Mouse (Mus musculus) frontal cortex, adult (tissue): ENCODE measurements around the gene Csnk1d.

Experiments used
- ATAC-seq: cut with Nextera tagmentation; 2 replicates; pipeline ENCODE4 v1.9.2; 2017; ENCODE audit warnings: mild to moderate bottlenecking, moderate library complexity, mixed read lengths; ENCODE audit not compliant: low TSS enrichment

Gene Csnk1d

GRCm38 (mm10) chr11:120987608-120988007 lies 3.5 kb downstream of the Csnk1d start:
- no peak for ATAC-seq

DNA sequence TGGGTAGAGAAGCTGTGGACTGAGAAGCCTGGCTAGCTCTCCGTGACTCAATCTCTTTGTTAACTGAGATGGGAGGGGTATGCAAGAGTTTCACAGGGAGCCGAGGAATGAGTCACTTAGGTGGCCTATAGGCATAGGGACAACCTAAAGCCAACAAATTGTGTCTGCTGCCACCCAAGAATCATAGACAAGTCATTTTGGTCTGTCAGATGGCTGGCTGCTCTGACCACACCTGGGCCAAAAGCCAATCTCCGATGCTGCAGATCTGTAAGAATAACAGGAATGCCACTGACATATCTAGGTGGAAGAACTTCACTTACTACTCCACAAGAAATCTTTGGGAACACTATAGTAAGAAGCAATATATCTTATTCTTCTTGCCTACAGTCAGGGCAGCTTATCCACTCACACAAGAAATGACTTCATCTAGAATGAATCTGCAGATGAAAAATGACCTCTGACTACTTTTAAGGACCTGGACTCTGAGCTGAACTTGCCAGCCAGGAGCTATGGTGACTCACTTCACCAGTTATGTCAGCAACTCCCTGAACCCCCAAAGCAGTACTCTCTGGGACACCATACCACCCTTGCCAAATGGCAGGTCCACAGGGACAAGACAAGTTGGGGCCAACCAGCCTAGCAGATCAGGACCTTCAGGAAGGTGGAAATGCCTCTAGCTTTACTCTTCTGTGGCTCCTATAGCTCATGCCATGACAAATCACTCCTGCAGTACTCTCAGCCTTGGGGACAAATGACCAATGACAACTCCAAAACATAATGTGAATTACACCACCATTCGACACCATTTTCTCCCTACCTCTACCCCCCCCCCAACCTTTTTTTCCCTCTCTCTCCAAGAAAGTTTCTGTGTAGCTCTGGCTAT lies 6.4 kb downstream of the Csnk1d start:
- ATAC-seq = no peak

GRCm38 (mm10) chr11:120982459-120982858 lies 8.7 kb downstream of the Csnk1d start:
- no peak for ATAC-seq

DNA sequence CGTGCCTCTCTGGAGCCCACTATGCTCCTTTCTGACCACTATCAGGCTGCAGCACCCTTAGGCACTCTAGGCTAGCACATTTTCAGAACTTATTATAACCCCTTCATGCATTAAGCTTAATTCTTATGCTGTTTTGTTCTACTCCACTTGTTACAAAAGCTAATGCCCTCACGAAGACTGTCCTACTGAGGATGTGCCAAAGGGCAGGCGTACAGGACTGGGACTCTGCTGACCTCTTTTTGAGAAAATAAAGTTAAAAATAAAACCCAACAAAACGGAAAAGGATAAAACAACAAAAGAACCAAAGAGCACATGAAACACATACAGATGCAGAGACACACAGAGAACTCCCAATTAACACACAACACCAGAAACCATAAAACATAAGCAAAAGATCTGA lies 9.5 kb downstream of the Csnk1d start:
- no peak for ATAC-seq

DNA sequence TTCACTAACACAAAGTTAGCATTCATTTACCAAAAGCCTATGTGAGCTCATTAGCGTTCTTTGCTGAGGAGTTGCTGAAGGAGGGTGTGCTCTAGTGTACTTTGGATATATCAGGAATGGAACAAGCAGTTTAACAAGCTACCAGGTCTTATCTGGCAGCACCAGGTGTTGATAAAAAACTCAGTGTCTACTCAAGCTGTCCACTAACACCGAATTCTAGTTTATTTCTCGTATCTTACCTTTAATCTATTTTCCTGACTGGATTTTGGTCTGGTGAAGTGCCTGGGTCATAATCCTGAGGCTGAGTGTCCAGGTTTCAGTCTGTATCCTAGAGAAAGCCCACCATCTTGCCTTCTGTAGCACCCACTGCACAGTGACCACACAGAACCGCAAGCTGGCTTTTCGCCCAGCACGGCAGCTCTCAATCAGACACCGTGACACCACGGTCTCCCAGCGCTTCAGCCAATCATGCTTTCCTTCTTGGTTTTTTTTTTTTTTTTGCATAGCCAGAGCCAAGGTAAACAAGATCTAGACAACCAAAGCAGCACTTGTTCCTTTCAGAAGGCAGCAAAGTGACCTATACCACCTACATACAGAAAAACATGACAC lies 10.6 kb downstream of the Csnk1d start:
- ATAC-seq = no peak

DNA sequence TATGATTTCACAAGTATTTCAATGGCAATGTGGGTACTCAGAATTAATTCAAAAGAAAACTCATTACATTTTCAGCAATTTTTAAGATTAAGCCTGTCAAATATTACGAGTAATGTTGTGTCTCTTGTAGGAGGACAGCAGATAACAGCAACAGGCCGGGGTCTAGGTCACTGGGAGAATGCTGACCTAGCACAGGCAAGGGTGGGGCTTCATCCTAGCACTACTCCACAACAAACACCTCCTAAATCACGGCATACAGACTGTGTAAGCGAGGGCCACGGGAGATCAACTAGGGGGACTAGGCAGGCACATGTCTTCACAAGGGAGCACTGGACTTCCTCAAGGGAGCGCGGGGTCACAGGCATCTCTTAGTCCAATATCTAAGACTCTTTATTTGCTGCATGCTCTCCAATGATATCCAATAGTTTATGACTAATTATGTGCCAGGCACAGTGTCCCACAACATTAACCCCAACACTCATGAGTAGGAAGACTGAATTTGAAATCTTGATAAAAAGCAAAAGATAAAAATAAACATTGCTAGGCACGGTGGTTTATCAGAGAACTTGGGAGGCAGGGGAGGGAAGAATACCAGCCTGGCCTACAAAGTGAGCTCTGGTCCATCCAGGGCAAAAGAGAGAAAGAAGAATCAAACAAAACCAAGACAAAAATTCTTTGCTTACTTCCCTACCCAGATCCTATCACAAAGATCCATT lies 11.3 kb downstream of the Csnk1d start:
- ATAC-seq = no peak

- ATAC-seq = peak; percentile 69; the same call in 1 of the 2 replicates
These were observed 17.8 kb downstream of the Csnk1d start for GRCm38 (mm10) chr11:120973318-120973717.

DNA sequence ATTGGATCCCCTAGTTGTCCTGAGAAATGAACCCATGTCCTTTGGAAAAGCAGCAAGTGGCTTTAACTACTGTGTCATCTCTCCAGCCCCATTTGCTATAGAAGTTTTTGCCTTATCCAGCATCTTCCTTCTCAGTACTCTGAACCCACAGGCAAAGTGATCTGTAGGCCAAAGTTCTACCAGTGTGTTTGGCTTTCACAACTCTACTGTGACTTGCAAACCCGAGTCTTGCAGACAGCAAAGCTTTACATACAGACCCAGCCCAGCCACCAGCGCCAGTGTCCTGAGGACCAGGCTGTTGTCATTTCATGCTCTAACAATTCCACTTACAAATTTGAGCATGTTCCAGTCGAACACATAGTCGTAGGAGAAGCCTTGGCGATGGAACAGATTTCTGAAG lies 19.9 kb downstream of the Csnk1d start:
- ATAC-seq = no peak

DNA sequence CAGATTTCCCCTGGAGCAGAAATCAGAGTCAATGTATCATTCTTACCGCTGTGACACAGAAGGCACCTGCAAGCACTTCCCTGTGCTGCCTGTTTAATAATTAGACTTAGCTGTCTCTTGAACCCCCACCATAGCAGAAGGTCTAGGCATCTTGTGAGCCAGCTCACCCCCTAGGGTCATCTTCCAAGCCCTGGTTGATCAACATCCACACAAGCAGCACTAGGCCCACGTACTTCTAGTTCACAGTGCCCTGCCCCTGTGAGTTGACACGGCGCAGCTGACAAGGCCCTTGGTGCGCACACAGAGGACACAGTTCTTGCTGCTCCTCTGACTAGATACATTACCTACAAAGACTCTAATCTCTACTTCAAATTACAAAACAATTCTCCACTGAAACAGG lies 21.4 kb downstream of the Csnk1d start:
- ATAC-seq = no peak

DNA sequence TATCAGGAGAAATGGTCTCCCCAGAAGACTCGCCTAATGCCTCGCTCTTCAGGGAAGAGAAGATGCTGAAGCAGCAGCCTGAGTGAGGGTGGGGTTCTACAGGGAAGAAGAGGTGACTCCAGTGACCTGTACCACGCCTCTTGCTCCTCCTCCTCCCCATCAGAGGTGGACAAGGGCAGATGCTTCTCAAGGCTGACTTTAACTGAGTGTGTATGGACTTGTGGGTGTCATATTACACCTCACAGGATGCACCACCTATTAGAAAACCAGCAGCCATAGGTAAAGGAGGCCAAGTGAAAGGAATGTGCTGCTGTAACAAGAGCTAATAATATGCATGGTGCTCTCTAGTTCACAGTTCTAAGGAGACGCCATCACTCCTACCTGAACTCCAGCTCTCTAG lies 25.5 kb downstream of the Csnk1d start:
- no peak for ATAC-seq

- no peak for ATAC-seq
These were observed 26.7 kb downstream of the Csnk1d start for GRCm38 (mm10) chr11:120964195-120965157.

- no peak for ATAC-seq
These were observed 28.2 kb downstream of the Csnk1d start for GRCm38 (mm10) chr11:120962909-120963308.

- no peak for ATAC-seq
These were observed 28.9 kb downstream of the Csnk1d start for GRCm38 (mm10) chr11:120962050-120962771.

- ATAC-seq = no peak
These were observed 29.5 kb downstream of the Csnk1d start for GRCm38 (mm10) chr11:120961594-120961993.

DNA sequence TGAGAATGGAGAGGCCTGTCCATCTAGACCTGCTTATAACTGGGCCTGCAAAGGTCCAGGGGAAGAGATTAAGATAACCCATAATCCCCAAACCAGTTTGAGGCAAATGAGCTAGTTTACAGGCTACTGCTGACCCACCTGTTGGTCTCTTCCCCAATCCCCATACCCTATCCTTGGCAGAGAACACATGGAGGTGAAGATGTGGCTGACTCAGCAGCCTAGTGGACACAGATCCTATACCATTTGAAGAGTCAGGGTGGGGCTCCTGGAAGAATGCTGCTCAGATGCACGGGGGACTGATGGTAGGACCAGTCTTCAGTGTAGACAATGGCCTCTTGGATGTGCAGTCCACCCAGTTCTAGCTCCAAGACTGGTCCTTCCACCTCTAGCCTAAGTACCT lies 30.9 kb downstream of the Csnk1d start:
- ATAC-seq = no peak

GRCm38 (mm10) chr11:120959564-120959963 lies 31.6 kb downstream of the Csnk1d start:
- ATAC-seq = no peak

GRCm38 (mm10) chr11:120959066-120959465 lies 32.1 kb downstream of the Csnk1d start:
- ATAC-seq = no peak

- ATAC-seq = no peak
These were observed 33.3 kb downstream of the Csnk1d start for GRCm38 (mm10) chr11:120957731-120958257.

DNA sequence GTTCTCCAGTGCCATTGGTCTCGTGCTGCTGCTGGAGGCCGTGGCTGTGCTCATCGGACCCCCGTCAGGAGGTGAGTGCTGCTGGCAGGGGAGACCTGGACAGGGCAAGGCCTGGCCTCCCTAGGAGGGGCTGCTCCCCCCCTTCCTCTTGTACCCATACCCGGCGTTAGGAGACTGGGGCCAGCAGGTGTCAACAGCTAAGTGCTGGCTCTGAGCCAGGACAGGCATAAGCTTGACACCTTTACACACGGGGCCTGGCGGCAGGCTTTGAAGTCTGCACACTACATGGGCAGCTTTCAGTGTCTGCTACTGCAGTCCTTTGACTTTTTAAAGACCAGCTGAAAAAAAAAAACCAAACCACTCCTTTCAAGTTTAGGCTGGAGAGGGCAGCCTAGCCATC lies 34.1 kb downstream of the Csnk1d start:
- no peak for ATAC-seq

- ATAC-seq = no peak
These were observed 35.4 kb downstream of the Csnk1d start for GRCm38 (mm10) chr11:120955701-120956100.

DNA sequence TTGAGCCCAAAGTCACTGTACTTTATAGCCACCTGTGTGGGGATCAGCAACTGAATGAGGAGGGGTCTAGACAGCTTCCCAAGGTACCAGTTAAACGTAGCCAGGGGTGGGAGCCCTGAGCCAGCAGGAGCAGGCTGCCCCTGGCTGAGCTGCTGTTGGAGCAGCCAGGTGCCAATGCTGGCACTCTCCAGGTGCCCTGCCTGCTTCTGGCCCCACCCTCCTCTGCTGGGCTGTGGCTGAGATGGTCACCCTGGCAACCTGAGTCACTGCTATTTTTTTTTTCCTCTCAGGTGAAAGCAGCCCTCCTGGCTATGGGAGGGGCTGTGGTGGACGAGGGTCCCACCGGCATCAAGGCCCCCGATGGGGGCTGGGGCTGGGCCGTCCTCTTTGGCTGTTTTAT lies 36.2 kb downstream of the Csnk1d start:
- no peak for ATAC-seq
